Mouse (Mus musculus) adipocyte (in vitro differentiated cells): ENCODE data around the gene Zfp39.

Source experiments
- DNase-seq: peaks from one replicate; pipeline ENCODE4 v3.0.0-alpha.2; 2016; ENCODE audit warnings: low spot score

Zfp39 gene

GRCm38 (mm10) chr11:58903511-58904409 lies at the start of gene Zfp39:
TSS of gene Zfp39 (minus strand) at chr11:58904225.
- peak; percentile 90 for DNase-seq

GRCm38 (mm10) chr11:58953351-58954169 lies 49.5 kb upstream of the Zfp39 start:
- no peak for DNase-seq

- no peak for DNase-seq
These were observed 47.2 kb upstream of the Zfp39 start for GRCm38 (mm10) chr11:58951210-58951609.

GRCm38 (mm10) chr11:58949480-58950431 lies 45.7 kb upstream of the Zfp39 start:
- DNase-seq: no peak

- DNase-seq: no peak
These were observed 44.8 kb upstream of the Zfp39 start, which contains the start of gene Hist3h2ba for GRCm38 (mm10) chr11:58948542-58949479. TSS of gene Hist3h2ba (plus strand) at chr11:58948920.

GRCm38 (mm10) chr11:58947798-58948528 lies 43.9 kb upstream of the Zfp39 start:
- no peak for DNase-seq

- DNase-seq: no peak
These were observed 43.3 kb upstream of the Zfp39 start for GRCm38 (mm10) chr11:58947306-58947705.

- no peak for DNase-seq
These were observed 40.1 kb upstream of the Zfp39 start for GRCm38 (mm10) chr11:58944136-58944535.

- DNase-seq: no peak
These were observed 35.0 kb upstream of the Zfp39 start for GRCm38 (mm10) chr11:58939088-58939439.

- peak; percentile 93 for DNase-seq
These were observed 34.5 kb upstream of the Zfp39 start, which contains the start of gene Rnf187 for GRCm38 (mm10) chr11:58938322-58939087. TSS of gene Rnf187 (minus strand) at chr11:58938916.

GRCm38 (mm10) chr11:58937909-58938308 lies 33.9 kb upstream of the Zfp39 start:
- DNase-seq: no peak

- DNase-seq: no peak
These were observed 27.6 kb upstream of the Zfp39 start for GRCm38 (mm10) chr11:58931576-58931975.

GRCm38 (mm10) chr11:58930254-58930653 lies 26.2 kb upstream of the Zfp39 start:
- DNase-seq: no peak

- no peak for DNase-seq
These were observed 25.6 kb upstream of the Zfp39 start for GRCm38 (mm10) chr11:58929641-58930040.

- no peak for DNase-seq
These were observed 25.0 kb upstream of the Zfp39 start for GRCm38 (mm10) chr11:58929055-58929454.

- peak; percentile 64 for DNase-seq
These were observed 24.0 kb upstream of the Zfp39 start for GRCm38 (mm10) chr11:58927790-58928651.

- DNase-seq: no peak
These were observed 23.0 kb upstream of the Zfp39 start for GRCm38 (mm10) chr11:58927053-58927452.

GRCm38 (mm10) chr11:58926651-58927050 lies 22.6 kb upstream of the Zfp39 start:
- DNase-seq: no peak
